Mouse (Mus musculus): ENCODE measurements around the gene Kit.

DNA sequence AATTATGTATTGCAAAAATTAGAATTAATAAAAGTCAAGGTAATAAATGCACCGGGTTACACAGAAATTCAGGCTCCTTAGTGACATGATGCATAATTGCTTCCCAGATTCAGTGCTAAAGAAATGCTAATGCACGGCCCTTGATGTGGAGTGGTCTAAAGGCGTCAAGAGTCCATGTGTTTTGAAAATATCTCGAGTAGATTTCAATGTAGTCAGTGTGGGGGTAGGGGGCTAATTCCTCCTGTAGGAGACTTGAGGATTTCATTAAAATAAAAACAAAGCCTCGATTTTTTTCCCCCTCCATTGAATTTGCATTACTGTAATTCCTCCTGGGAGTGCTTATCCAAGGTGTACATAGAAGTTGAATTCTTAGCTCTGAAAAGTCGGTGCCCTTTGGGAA is 52.0 kb downstream of the Kit start:
- TF ChIP-seq CTCF (IDR thresholded peaks at IDR 0.05; ENCODE audit: borderline replicate concordance, insufficient read depth, low read length), result no peak
- TF ChIP-seq POLR2A (IDR thresholded peaks at IDR 0.05; ENCODE audit: low read depth, low read length), result no peak

Measured in embryonic fibroblast, embryonic 13.5 days (primary cell).